Mouse (Mus musculus) heart, embryonic 10.5 days (tissue): ENCODE results near the gene Gjd3. TPM values are rescaled to one million over a fixed set of nuclear protein-coding genes. Genes with fewer than 3 reads are reported as not detected.

Experiments
- DNase-seq: peaks from one replicate; pipeline ENCODE4 v3.0.0-alpha.2; 2017; ENCODE audit warnings: low spot score
- H3K27ac ChIP-seq: fragments of 300-500 bp; sonication (generic); 2 replicates; pipeline ENCODE4 v1.5.1; 2016; ENCODE audit warnings: mild to moderate bottlenecking
- H3K27me3 ChIP-seq: fragments of 300-500 bp; sonication (generic); 2 replicates; pipeline ENCODE4 v1.6.1; 2016; ENCODE audit warnings: mild to moderate bottlenecking; ENCODE audit not compliant: poor library complexity, insufficient read depth, severe bottlenecking
- H3K36me3 ChIP-seq: fragments of 300-500 bp; sonication (generic); 2 replicates; pipeline ENCODE4 v1.6.1; 2016; ENCODE audit warnings: mild to moderate bottlenecking, moderate library complexity
- H3K4me1 ChIP-seq: fragments of 300-500 bp; sonication (generic); 2 replicates; pipeline ENCODE4 v1.6.1; 2016; ENCODE audit warnings: mild to moderate bottlenecking
- H3K4me3 ChIP-seq: fragments of 300-500 bp; sonication (generic); 2 replicates; pipeline ENCODE4 v1.5.1; 2016; ENCODE audit warnings: mild to moderate bottlenecking, moderate library complexity
- H3K9me3 ChIP-seq: fragments of 300-500 bp; sonication (generic); 2 replicates; pipeline ENCODE4 v1.6.1; 2016; ENCODE audit warnings: mild to moderate bottlenecking, moderate library complexity
- WGBS: fragments of 180-500 bp; shearing (Covaris S2); methylation state at CpG from one replicate; pipeline ENCODE4 v1.1.7; 2016; 5-methylcytosine and 5-hydroxymethylcytosine counted together
- polyA plus RNA-seq: library from polyadenylated mRNA; unstranded; fragments of >200 nt; fragmentation: Nextera tagmentation; extraction: Ambion mirVana; gene quantifications from 2 replicates; pipeline ENCODE4 v1.2.1, GENCODE M21; 2016

Gjd3 gene
- 1.0 and 1.1 TPM in 2 replicates for polyA plus RNA-seq

GRCm38 (mm10) chr11:98982773-98983133 is at the start of gene Gjd3:
Gjd3 (minus strand) TSS chr11:98983016.
- H3K27me3 ChIP-seq, result peaks cover 38% of the 10 kb centered on the region
- WGBS, result 1% methylated on average over 28 of the region's 28 CpGs

GRCm38 (mm10) chr11:99026899-99027440 is 44.2 kb upstream of the Gjd3 start:
- peak; percentile 52 for DNase-seq
- Histone ChIP-seq H3K4me1 (peaks cover 7% of the 10 kb centered on the region), H3K27ac (no peak overlapping the region), H3K36me3 (peaks cover 6% of the 10 kb centered on the region), H3K9me3 (no peaks in the 10 kb centered on the region), H3K27me3 (no peaks in the 10 kb centered on the region), H3K4me3 (no peak overlapping the region)
- WGBS, result 81% methylated on average over 12 of the region's 12 CpGs

More at GRCm38 (mm10) chr11:98982773-98983133, at the start of gene Gjd3:
- Histone ChIP-seq H3K27ac (peak within 1 kb of the TSS; percentile 85), H3K4me3 (peak within 1 kb of the TSS; percentile 68), H3K4me1 (peaks cover 52% of the 10 kb centered on the region), H3K36me3 (peaks cover 2% of the 10 kb centered on the region; the same call in 1 of the 2 replicates), H3K9me3 (no peaks in the 10 kb centered on the region)
- no peak for DNase-seq

GRCm38 (mm10) chr11:99025878-99026277 is 43.1 kb upstream of the Gjd3 start:
- 80% methylated on average over 6 of the region's 6 CpGs for WGBS
- no peak overlapping the region for H3K27ac ChIP-seq

GRCm38 (mm10) chr11:99024468-99025134 is 41.8 kb upstream of the Gjd3 start:
- DNase-seq, result peak; percentile 69
- Histone ChIP-seq H3K9me3 (no peaks in the 10 kb centered on the region), H3K27me3 (no peaks in the 10 kb centered on the region), H3K4me3 (peak overlapping the region; percentile 84), H3K27ac (peak overlapping the region; percentile 84), H3K36me3 (peaks cover 28% of the 10 kb centered on the region), H3K4me1 (peaks cover 9% of the 10 kb centered on the region; the same call in 1 of the 2 replicates)
- WGBS, result 51% methylated on average over 18 of the region's 18 CpGs

More at GRCm38 (mm10) chr11:99025878-99026277, 43.1 kb upstream of the Gjd3 start:
- no peak overlapping the region for H3K4me3 ChIP-seq
- H3K27me3 ChIP-seq, result no peaks in the 10 kb centered on the region
- peaks cover 9% of the 10 kb centered on the region for H3K4me1 ChIP-seq
- H3K9me3 ChIP-seq, result no peaks in the 10 kb centered on the region
- DNase-seq, result peak; percentile 63
- H3K36me3 ChIP-seq, result peaks cover 17% of the 10 kb centered on the region

- Histone ChIP-seq H3K4me3 (peak within 1 kb of the TSS; percentile 84), H3K27me3 (no peaks in the 10 kb centered on the region), H3K27ac (peak within 1 kb of the TSS; percentile 95), H3K4me1 (peaks cover 9% of the 10 kb centered on the region; the same call in 1 of the 2 replicates), H3K36me3 (peaks cover 36% of the 10 kb centered on the region), H3K9me3 (no peaks in the 10 kb centered on the region)
- under 1% methylated on average over 54 of the region's 54 CpGs for WGBS
- DNase-seq, result peak; percentile 97
Observed at GRCm38 (mm10) chr11:99023500-99024467, 41.0 kb upstream of the Gjd3 start, which contains the start of gene Top2a. Top2a (minus strand) TSS chr11:99024189.

- no peaks in the 10 kb centered on the region for H3K27me3 ChIP-seq
- peaks cover 42% of the 10 kb centered on the region for H3K36me3 ChIP-seq
- peaks cover 9% of the 10 kb centered on the region; the same call in 1 of the 2 replicates for H3K4me1 ChIP-seq
- no peaks in the 10 kb centered on the region for H3K9me3 ChIP-seq
- peak; percentile 51 for DNase-seq
- H3K4me3 ChIP-seq, result peak overlapping the region; percentile 84
- peak overlapping the region; percentile 95 for H3K27ac ChIP-seq
- WGBS, result 11% methylated on average over 4 of the region's 4 CpGs
Observed at GRCm38 (mm10) chr11:99023094-99023493, 40.3 kb upstream of the Gjd3 start.

- peak; percentile 75 for DNase-seq
- H3K27ac ChIP-seq, result no peak overlapping the region
- WGBS, result 80% methylated on average over 5 of the region's 5 CpGs
- H3K27me3 ChIP-seq, result no peaks in the 10 kb centered on the region
- H3K9me3 ChIP-seq, result no peaks in the 10 kb centered on the region
- H3K4me1 ChIP-seq, result peaks cover 9% of the 10 kb centered on the region; the same call in 1 of the 2 replicates
- H3K36me3 ChIP-seq, result peaks cover 49% of the 10 kb centered on the region
- H3K4me3 ChIP-seq, result peak overlapping the region; percentile 84
Observed at GRCm38 (mm10) chr11:99022384-99022933, 39.6 kb upstream of the Gjd3 start.

GRCm38 (mm10) chr11:99019844-99020243 is 37.0 kb upstream of the Gjd3 start:
- Histone ChIP-seq H3K4me3 (no peak overlapping the region), H3K27me3 (no peaks in the 10 kb centered on the region), H3K4me1 (peaks cover 9% of the 10 kb centered on the region; the same call in 1 of the 2 replicates), H3K36me3 (peaks cover 74% of the 10 kb centered on the region), H3K27ac (no peak overlapping the region), H3K9me3 (no peaks in the 10 kb centered on the region)
- 98% methylated on average over 6 of the region's 6 CpGs for whole genome bisulfite sequencing
- DNase-seq, result peak; percentile 59

GRCm38 (mm10) chr11:99013856-99014255 is 31.0 kb upstream of the Gjd3 start:
- no peaks in the 10 kb centered on the region for H3K27me3 ChIP-seq
- WGBS, result 81% methylated on average over 1 of the region's 1 CpGs
- H3K36me3 ChIP-seq, result peaks cover 99% of the 10 kb centered on the region

GRCm38 (mm10) chr11:99010706-99011105 is 27.9 kb upstream of the Gjd3 start:
- Histone ChIP-seq H3K4me3 (no peak overlapping the region), H3K9me3 (no peaks in the 10 kb centered on the region), H3K27me3 (no peaks in the 10 kb centered on the region), H3K27ac (no peak overlapping the region), H3K4me1 (no peaks in the 10 kb centered on the region), H3K36me3 (peaks cover 98% of the 10 kb centered on the region)
- 94% methylated on average over 5 of the region's 5 CpGs for WGBS
- DNase-seq, result no peak

More at GRCm38 (mm10) chr11:99013856-99014255, 31.0 kb upstream of the Gjd3 start:
- Histone ChIP-seq H3K27ac (no peak overlapping the region), H3K4me1 (no peaks in the 10 kb centered on the region), H3K4me3 (no peak overlapping the region), H3K9me3 (no peaks in the 10 kb centered on the region)
- DNase-seq, result no peak

- H3K4me3 ChIP-seq, result no peak overlapping the region
- H3K27ac ChIP-seq, result no peak overlapping the region
- no peaks in the 10 kb centered on the region for H3K9me3 ChIP-seq
- DNase-seq, result no peak
- H3K36me3 ChIP-seq, result peaks cover 98% of the 10 kb centered on the region
- H3K27me3 ChIP-seq, result no peaks in the 10 kb centered on the region
- no peaks in the 10 kb centered on the region for H3K4me1 ChIP-seq
- 74% methylated on average over 4 of the region's 4 CpGs for WGBS
Observed at GRCm38 (mm10) chr11:99010124-99010523, 27.3 kb upstream of the Gjd3 start.

GRCm38 (mm10) chr11:99006788-99007187 is 24.0 kb upstream of the Gjd3 start:
- no peak overlapping the region for H3K27ac ChIP-seq
- no peak overlapping the region for H3K4me3 ChIP-seq
- H3K4me1 ChIP-seq, result no peaks in the 10 kb centered on the region
- H3K36me3 ChIP-seq, result peaks cover 97% of the 10 kb centered on the region
- no peaks in the 10 kb centered on the region for H3K9me3 ChIP-seq
- DNase-seq, result no peak
- no peaks in the 10 kb centered on the region for H3K27me3 ChIP-seq
- WGBS, result 95% methylated on average over 9 of the region's 9 CpGs
